Mouse (Mus musculus): ENCODE results near the gene Col13a1. TPM values are rescaled to one million over a fixed set of nuclear protein-coding genes. Genes with fewer than 3 reads are reported as not detected.

Gene Col13a1
- polyA plus RNA-seq, 1 experiment from 2014 or later = 7.3 TPM

- Histone ChIP-seq H3K27me3 (ENCODE audit: insufficient read depth, low read length) (no peaks in the 10 kb centered on the region), H3K36me3 (ENCODE audit: insufficient read depth, low read length) (no peaks in the 10 kb centered on the region), H3K4me1 (replicated peaks; ENCODE audit: insufficient read depth, low read length) (no peaks in the 10 kb centered on the region), H3K27ac (no peak overlapping the region), H3K4me2 (ENCODE audit: low read length) (no peak overlapping the region), H3K4me3 (replicated peaks; ENCODE audit: low read depth, low read length) (no peak overlapping the region), H3K9ac (ENCODE audit: low read depth, low read length) (no peak overlapping the region), H3K9me3 (replicated peaks; ENCODE audit: low read length) (no peaks in the 10 kb centered on the region)
- DNase-seq (ENCODE audit: low spot score) (no peak), ATAC-seq (replicated peaks; ENCODE audit: low FRiP score, low read depth) (no peak)
- no peak for TF ChIP-seq CTCF (IDR thresholded peaks at IDR 0.05; ENCODE audit: low read depth)
- 65% methylated on average over 6 of the region's 6 CpGs for WGBS
These were observed 29.4 kb downstream of the Col13a1 start for GRCm38 (mm10) chr10:61949542-61949941.

DNA sequence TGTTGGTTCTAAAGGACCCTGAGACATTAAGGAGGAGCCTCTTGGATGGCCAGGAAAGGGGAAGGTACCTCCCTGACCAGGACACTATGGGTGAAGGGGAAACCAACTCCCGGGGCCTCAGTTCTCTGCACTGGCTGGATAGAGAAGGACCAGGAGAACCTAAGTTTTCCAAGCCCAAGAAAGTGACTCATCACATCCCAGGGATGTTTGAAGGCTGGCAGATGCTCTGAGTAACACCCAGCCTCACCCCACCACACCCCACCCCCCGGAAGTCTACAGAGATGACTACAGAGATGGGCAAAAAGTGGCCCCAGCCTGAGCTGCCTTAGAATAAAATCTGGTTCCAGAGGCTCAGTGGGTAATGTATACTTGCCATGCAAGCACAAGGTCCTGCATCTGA, 34.5 kb downstream of the Col13a1 start:
- WGBS = 80% methylated on average over 2 of the region's 2 CpGs
- no peak overlapping the region for H3K27ac ChIP-seq
- DNase-seq (ENCODE audit: low spot score) = no peak
- H3K27me3 ChIP-seq (ENCODE audit: insufficient read depth, low read length) = no peaks in the 10 kb centered on the region
- H3K4me3 ChIP-seq (replicated peaks; ENCODE audit: low read depth, low read length) = no peak overlapping the region
- H3K36me3 ChIP-seq (ENCODE audit: insufficient read depth, low read length) = no peaks in the 10 kb centered on the region
- H3K9ac ChIP-seq (ENCODE audit: low read depth, low read length) = no peak overlapping the region
- ATAC-seq (replicated peaks; ENCODE audit: low FRiP score, low read depth) = no peak
- no peaks in the 10 kb centered on the region for H3K9me3 ChIP-seq (replicated peaks; ENCODE audit: low read length)
- H3K4me2 ChIP-seq (ENCODE audit: low read length) = no peak overlapping the region
- H3K4me1 ChIP-seq (replicated peaks; ENCODE audit: insufficient read depth, low read length) = no peaks in the 10 kb centered on the region
- TF ChIP-seq CTCF (IDR thresholded peaks at IDR 0.05; ENCODE audit: low read depth) = no peak

- DNase-seq (ENCODE audit: low spot score) = peak; percentile 35
- Histone ChIP-seq H3K4me2 (ENCODE audit: low read length) (no peak overlapping the region), H3K4me1 (replicated peaks; ENCODE audit: insufficient read depth, low read length) (no peaks in the 10 kb centered on the region), H3K4me3 (replicated peaks; ENCODE audit: low read depth, low read length) (no peak overlapping the region), H3K36me3 (ENCODE audit: insufficient read depth, low read length) (no peaks in the 10 kb centered on the region), H3K9me3 (replicated peaks; ENCODE audit: low read length) (no peaks in the 10 kb centered on the region), H3K27me3 (ENCODE audit: insufficient read depth, low read length) (no peaks in the 10 kb centered on the region), H3K27ac (no peak overlapping the region), H3K9ac (ENCODE audit: low read depth, low read length) (no peak overlapping the region)
- 27% methylated on average over 10 of the region's 10 CpGs for WGBS
- TF ChIP-seq CTCF (IDR thresholded peaks at IDR 0.05; ENCODE audit: low read depth) = no peak
- ATAC-seq (replicated peaks; ENCODE audit: low FRiP score, low read depth) = no peak
These were observed 35.4 kb downstream of the Col13a1 start for GRCm38 (mm10) chr10:61943480-61943879.

GRCm38 (mm10) chr10:61942719-61943118, 36.2 kb downstream of the Col13a1 start:
- Histone ChIP-seq H3K4me3 (replicated peaks; ENCODE audit: low read depth, low read length) (no peak overlapping the region), H3K9ac (ENCODE audit: low read depth, low read length) (no peak overlapping the region), H3K27me3 (ENCODE audit: insufficient read depth, low read length) (no peaks in the 10 kb centered on the region), H3K4me1 (replicated peaks; ENCODE audit: insufficient read depth, low read length) (no peaks in the 10 kb centered on the region), H3K36me3 (ENCODE audit: insufficient read depth, low read length) (no peaks in the 10 kb centered on the region), H3K27ac (no peak overlapping the region), H3K4me2 (ENCODE audit: low read length) (no peak overlapping the region), H3K9me3 (replicated peaks; ENCODE audit: low read length) (no peaks in the 10 kb centered on the region)
- 60% methylated on average over 2 of the region's 2 CpGs for WGBS
- ATAC-seq (replicated peaks; ENCODE audit: low FRiP score, low read depth) (no peak), DNase-seq (ENCODE audit: low spot score) (no peak)
- no peak for TF ChIP-seq CTCF (IDR thresholded peaks at IDR 0.05; ENCODE audit: low read depth)

- no peaks in the 10 kb centered on the region for H3K27me3 ChIP-seq (ENCODE audit: insufficient read depth, low read length)
- H3K36me3 ChIP-seq (ENCODE audit: insufficient read depth, low read length) = no peaks in the 10 kb centered on the region
- peak overlapping the region; percentile 11; the same call in 1 of the 2 replicates for H3K4me3 ChIP-seq (replicated peaks; ENCODE audit: low read depth, low read length)
- H3K27ac ChIP-seq = no peak overlapping the region
- 0 out of 2 replicates have a peak overlapping the region, but pooled peaks have one; percentile 8 for H3K9ac ChIP-seq (ENCODE audit: low read depth, low read length)
- WGBS = 8% methylated on average over 22 of the region's 28 CpGs
- peak; percentile 77 for DNase-seq (ENCODE audit: low spot score)
- peak overlapping the region; percentile 41 for H3K4me2 ChIP-seq (ENCODE audit: low read length)
- ATAC-seq (replicated peaks; ENCODE audit: low FRiP score, low read depth) = peak; percentile 47; the same call in 1 of the 2 replicates
- TF ChIP-seq CTCF (IDR thresholded peaks at IDR 0.05; ENCODE audit: low read depth) = no peak
- H3K9me3 ChIP-seq (replicated peaks; ENCODE audit: low read length) = no peaks in the 10 kb centered on the region
- peaks cover 15% of the 10 kb centered on the region for H3K4me1 ChIP-seq (replicated peaks; ENCODE audit: insufficient read depth, low read length)
These were observed 42.4 kb downstream of the Col13a1 start for GRCm38 (mm10) chr10:61936211-61937121.

GRCm38 (mm10) chr10:61931678-61932077, 47.2 kb downstream of the Col13a1 start:
- TF ChIP-seq CTCF (IDR thresholded peaks at IDR 0.05; ENCODE audit: low read depth) = no peak
- no peak overlapping the region for H3K27ac ChIP-seq
- WGBS = 27% methylated on average over 6 of the region's 6 CpGs
- no peaks in the 10 kb centered on the region for H3K9me3 ChIP-seq (replicated peaks; ENCODE audit: low read length)
- no peaks in the 10 kb centered on the region for H3K27me3 ChIP-seq (ENCODE audit: insufficient read depth, low read length)
- H3K4me2 ChIP-seq (ENCODE audit: low read length) = no peak overlapping the region
- DNase-seq (ENCODE audit: low spot score) (no peak), ATAC-seq (replicated peaks; ENCODE audit: low FRiP score, low read depth) (no peak)
- H3K4me3 ChIP-seq (replicated peaks; ENCODE audit: low read depth, low read length) = no peak overlapping the region
- no peaks in the 10 kb centered on the region for H3K36me3 ChIP-seq (ENCODE audit: insufficient read depth, low read length)
- H3K9ac ChIP-seq (ENCODE audit: low read depth, low read length) = no peak overlapping the region
- H3K4me1 ChIP-seq (replicated peaks; ENCODE audit: insufficient read depth, low read length) = peaks cover 26% of the 10 kb centered on the region
